Mouse (Mus musculus): ENCODE results near the gene Plekha7.

The Plekha7 gene

GRCm38 (mm10) chr7:116287959-116288358 is 20.2 kb downstream of the Plekha7 start:
- no peak for DNase-seq

- peak; percentile 49 to 57 for DNase-seq
Observed at GRCm38 (mm10) chr7:116286611-116287355, 21.4 kb downstream of the Plekha7 start.

DNA sequence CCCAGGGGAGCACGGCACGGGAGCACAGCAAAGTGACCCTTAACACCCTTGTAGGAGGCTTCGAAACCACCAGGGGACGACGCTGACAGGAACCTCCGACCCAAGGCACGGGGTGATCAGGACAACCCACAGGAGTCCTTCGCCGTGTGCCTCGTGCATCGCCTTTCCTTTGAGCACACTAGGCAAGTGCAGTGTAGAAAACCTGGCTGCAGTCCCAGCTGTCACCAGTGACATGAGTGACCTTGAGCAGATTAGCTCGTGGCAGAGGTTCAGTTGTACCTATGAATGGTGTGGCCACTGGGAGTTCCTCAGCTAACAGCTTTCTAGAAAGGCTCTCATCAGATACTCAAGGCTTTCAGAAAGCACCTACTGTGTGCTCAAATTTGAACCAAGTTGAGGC is 22.0 kb downstream of the Plekha7 start:
- DNase-seq, result peak; percentile 35 to 41

DNA sequence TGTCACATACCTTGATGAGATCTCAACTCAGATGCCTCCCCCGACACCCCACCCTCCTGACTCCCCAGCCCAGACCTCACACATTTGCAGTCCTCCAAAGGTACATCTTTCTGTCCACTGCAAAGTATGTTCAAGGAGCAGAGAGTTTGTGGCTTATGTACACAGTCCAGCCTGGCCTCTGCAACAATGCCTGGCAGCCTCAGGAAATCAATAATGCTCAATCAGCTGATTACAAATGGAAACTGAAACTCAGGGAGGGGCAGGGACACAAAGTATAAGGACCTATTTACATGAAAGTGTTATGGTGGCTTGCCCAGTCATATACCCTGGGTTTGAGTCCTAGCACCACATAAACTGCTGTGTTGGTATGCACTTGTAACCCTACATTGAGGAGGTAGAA is 23.0 kb downstream of the Plekha7 start:
- DNase-seq, result no peak

GRCm38 (mm10) chr7:116282755-116283154 is 25.4 kb downstream of the Plekha7 start:
- DNase-seq, result no peak

DNA sequence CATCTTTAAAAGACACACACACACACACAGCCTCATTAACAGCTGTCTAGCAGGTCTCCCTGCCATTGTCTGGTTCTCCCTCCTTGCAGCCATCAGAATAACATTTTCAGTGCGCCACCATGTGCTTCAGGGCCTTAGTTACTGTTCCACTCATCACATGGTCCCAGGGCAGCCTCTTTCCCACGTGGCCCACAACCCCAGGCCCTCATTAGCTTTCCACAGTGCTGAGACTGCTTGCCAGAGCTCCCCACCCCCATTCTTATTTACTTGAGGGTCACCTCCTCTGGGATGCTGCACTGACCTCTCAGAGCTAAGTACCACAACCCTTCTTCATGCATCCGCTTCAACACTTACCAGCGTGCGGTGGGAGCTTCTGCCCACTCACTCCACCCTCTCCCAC is 28.1 kb downstream of the Plekha7 start:
- no peak for DNase-seq

GRCm38 (mm10) chr7:116278280-116278679 is 29.9 kb downstream of the Plekha7 start:
- no peak for DNase-seq

DNA sequence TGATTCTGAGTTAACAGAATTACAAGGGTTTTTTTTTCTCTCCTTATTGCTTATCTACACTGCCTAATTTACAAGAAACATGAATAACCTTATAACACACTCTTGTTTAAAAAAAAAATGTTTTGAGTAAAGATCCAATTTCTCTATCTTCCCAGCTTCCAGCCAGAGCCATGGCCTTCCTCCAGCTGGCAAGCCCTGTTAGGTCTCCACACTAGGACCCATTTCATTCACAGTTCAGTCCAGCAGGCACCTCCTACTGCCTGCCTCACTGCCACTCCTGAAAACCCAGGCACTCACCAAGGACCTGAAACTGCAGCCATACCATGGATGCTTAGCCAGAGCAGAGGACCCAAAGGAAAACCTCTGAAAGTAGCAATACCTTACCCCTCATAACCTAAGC is 31.9 kb downstream of the Plekha7 start:
- DNase-seq, result peak; percentile 18 to 19

DNA sequence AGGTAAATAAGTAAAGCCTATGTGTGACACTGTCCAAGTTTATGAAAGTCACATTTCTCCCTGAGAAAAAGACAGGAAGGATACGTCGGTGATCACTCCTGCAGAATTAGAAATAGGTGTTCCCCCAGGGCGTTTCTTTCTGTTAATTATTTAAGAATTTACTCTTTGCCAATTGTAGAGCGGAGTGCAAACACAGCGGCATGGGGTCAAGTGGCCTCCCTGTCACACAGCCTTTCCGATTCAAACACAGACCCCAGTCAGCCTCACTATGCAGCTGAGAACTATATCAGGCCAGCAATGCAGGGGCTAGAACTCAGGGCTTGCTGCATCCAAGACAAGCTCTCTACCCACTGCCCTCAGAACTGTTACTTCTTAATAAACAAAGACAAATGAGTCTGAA is 35.1 kb downstream of the Plekha7 start:
- peak; percentile 38 to 44 for DNase-seq

GRCm38 (mm10) chr7:116269501-116269995 is 38.6 kb downstream of the Plekha7 start:
- DNase-seq, result no peak

DNA sequence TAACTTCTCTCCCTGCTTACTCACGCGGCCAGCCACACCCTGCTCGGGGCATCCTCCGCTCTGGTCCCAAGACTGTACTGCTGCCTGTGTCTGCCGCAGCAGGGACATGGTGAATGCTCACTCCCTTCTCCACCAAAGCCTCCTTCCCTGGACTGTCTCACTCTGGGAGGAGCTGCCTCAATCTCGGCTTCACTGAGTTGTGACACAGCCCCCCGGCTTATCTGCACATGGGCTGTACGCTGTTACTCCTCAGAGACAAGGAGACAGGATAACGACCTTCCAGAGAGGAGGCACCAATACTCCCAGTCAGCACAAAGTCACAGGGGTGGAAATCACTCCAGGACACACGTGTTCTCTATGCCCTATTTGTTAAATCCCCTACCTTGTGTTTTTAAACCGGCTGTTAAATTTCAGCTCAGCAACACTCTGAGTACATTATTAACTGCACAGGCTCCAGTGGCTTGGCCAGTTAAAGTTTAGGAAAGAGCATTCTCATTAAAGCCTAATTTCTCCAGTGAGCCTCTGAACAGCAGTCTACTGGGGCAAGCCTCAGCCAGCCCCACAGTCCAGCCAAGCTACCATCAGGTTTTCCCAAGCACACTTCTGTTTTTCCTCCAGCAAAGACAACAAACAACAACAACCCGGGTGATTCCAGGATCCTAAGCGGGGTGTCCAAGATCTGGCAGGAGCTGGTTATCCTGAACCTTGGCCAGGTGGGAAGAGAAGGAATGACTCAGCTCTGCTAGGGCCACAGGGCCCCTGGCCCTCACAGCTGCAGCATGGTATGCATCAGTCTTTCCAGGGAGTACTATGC is 39.9 kb downstream of the Plekha7 start:
- DNase-seq, result no peak

DNA sequence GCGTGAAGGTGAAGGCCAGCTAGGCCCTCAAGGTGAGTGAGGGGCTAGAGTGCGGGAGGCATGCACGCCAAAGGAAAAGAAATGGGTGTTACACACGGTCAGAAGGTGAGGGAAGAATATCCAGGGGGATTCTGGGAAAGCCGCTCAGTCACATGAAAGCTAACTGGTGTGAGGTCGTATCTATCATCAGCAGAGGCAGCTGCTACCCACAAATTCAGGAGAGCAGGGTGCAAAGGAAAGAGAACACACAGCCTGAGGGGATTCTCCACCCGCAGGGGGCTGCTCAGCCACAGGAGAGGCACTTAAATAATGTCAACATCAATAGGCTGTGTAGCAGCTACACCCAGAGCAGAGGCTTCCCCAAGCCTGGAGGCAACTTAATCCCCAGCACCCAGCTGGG is 44.9 kb downstream of the Plekha7 start:
- no peak for DNase-seq

GRCm38 (mm10) chr7:116262508-116262907 is 45.7 kb downstream of the Plekha7 start:
- DNase-seq, result no peak

- DNase-seq, result peak; percentile 33 to 41
Observed at GRCm38 (mm10) chr7:116262101-116262500, 46.1 kb downstream of the Plekha7 start.

DNA sequence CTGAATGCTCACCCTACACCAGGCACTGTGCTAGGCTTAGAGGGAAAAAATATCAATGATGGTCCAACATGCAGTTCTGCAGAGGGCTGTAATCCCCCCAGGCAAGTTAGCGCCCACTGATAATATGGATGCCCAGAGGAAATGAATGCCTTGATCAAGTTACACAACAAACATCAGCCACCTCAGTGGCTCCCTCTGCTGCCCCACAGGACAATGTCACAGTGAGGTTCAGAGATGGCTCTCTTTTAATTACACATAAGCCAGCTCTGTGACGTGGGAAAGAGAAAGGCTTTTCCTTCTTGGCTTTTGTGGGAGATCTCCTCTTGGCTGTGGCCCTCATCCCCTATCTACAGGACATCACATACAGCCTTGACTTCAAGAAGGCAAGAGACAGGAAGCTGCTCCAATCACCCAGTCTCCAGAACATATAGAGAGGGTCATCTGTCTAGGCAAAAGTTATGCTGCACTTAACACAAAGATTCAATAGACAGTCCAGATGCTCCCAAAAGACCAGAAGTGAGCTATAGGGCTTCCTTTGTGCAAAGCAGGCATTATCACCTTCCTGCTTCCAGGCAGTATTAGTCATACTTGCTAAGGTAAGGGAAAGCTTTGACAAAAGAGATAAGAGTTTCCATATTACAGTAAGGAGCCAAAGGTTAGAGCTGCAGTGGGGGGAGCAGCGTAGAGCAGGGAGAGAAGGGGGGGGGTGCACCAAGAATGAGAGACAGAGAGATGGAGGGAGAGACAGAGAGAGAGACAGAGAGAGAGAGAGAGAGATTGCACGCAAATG is 47.2 kb downstream of the Plekha7 start:
- DNase-seq, result no peak

DNA sequence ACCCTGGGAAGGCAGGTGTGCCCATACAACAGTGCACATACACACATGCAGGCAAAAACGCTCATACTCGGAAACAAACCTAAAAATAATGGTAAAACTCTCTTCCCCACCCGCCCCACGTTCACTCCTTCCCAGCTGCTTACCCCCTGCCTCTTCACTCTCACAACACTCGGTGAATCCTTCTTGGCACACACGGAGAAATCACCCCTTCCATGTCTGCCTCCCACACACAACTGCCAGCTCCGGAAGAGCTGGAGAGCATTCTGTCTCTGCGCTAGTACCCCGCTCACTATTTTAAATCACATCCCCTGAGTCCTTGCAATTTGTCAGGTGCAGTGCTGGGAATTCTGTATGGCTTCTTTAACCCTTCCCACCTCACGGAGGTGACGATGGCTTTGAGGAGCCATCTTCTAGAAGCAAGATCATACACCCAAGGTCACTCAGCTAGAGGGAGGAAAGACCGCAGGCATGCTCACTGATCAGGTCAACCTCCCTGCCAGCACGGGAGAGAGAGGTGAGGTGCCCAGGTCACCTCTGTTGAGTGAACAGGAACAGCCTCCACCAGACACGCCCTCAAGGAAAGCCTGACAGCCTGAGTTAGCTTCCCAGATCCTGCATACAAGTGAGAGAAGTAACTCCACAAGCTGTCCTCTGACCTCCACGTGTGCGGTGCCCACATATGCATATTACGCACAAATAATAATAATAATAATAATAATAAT is 49.6 kb downstream of the Plekha7 start:
- no peak for DNase-seq

GRCm38 (mm10) chr7:116257953-116258352 is 50.2 kb downstream of the Plekha7 start:
- DNase-seq, result no peak

GRCm38 (mm10) chr7:116255664-116256063 is 52.5 kb downstream of the Plekha7 start:
- no peak for DNase-seq

DNA sequence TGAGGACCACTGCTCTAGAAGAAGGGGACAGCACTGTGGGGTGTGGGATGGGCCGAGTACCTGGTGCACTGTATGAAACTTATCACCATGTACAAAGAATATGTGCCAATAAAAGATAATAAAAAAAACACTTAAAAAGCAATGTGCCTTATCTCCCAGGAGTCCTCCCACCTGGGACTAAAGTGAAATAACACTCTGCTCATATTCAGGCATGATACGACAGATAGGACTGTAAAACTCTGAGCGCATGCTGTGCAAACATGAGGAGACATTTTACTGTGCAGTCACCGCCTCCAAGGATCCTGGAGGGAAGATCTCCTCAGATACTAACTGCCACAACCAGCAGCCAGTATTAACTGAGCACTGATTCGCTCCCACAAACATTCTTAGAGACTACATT is 53.5 kb downstream of the Plekha7 start:
- no peak for DNase-seq

DNA sequence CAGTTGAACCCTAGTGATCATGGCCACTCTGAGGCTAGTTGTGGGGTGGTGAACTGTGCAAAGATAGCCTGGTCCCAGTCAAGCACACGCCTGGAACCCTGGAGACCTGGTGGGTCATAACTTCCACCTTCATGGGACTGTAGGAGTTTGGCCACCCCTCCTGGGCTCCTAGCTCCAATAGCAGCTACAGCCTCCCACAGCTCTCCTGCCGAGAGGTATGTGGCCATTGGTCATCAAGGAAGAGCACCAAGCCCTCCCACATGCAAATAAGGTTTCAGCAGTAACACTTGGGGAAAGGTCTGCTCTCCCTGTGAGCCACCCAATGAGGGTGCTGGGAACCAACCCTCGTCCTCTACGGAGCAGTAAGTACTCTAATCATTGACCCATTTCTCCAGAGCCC is 55.7 kb downstream of the Plekha7 start:
- no peak for DNase-seq

- no peak for DNase-seq
Observed at GRCm38 (mm10) chr7:116251516-116251915, 56.7 kb downstream of the Plekha7 start.

- DNase-seq, result no peak
Observed at GRCm38 (mm10) chr7:116248536-116248935, 59.6 kb downstream of the Plekha7 start.

DNA sequence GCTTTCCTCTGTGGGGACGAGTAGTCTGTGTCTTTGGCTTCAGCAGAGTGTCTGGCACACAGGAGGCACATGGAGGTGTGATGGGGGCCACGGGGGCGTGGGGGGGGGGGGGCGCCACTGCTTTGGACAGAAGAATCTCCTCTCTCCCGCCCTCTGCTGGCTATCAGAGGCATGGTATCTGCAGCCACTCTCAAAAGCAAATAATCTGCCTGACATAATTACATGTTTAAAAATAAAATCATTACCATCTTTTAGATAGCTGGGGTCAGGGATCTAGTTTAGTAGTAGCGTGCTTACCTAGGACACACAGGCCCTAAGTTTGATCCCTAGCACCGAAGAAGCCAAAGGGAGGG is 60.8 kb downstream of the Plekha7 start:
- DNase-seq, result no peak
